Mouse (Mus musculus) neutrophil, adult 83 days (primary cell): ENCODE results near the gene Ropn1. TPM values are rescaled to one million over a fixed set of nuclear protein-coding genes. Genes with fewer than 3 reads are reported as not detected.

ENCODE experiments used
- total RNA-seq, 2 experiments: library from RNA; stranded (reverse); gene quantifications; one replicate each; pipeline ENCODE4 v1.2.4; 2023

Ropn1 gene
- total RNA-seq, result not detected

GRCm38 (mm10) chr16:34649621-34650020 lies at the start of gene Ropn1:
Gene Ropn1 (plus strand): TSS chr16:34649921.

GRCm38 (mm10) chr16:34690334-34691144 lies 40.8 kb downstream of the Ropn1 start, which contains the start of gene Ccdc14:
Gene Ccdc14 (plus strand): TSS chr16:34690616.

Other genes with a start within 250 kb of the Ropn1 start
- gene Kalrn, start 76.4 kb upstream of the Ropn1 start, total RNA-seq, result 1 to 10 TPM; 1.6 to 1.8 TPM
- 1 to 10 TPM; 4.4 to 4.6 TPM for gene Ccdc14, start 40.7 kb downstream of the Ropn1 start, total RNA-seq
- 1 to 10 TPM in 1 of 2 experiments, under 1 TPM in 1; 0.86 to 2.3 TPM for gene Mylk, start 95.3 kb downstream of the Ropn1 start, total RNA-seq